Mouse (Mus musculus) liver, embryonic 14.5 days (tissue): ENCODE measurements around the gene Gm9964.

Experiments
- CTCF ChIP-seq: IDR thresholded peaks from 2 replicates; pipeline ENCODE4 v1.5.1; 2016; ENCODE audit warnings: antibody characterized with exemption, low read depth, control low read depth
- EP300 ChIP-seq: IDR thresholded peaks from 2 replicates; pipeline ENCODE4 v1.6.1; 2016; ENCODE audit warnings: antibody characterized with exemption, low read depth

DNA sequence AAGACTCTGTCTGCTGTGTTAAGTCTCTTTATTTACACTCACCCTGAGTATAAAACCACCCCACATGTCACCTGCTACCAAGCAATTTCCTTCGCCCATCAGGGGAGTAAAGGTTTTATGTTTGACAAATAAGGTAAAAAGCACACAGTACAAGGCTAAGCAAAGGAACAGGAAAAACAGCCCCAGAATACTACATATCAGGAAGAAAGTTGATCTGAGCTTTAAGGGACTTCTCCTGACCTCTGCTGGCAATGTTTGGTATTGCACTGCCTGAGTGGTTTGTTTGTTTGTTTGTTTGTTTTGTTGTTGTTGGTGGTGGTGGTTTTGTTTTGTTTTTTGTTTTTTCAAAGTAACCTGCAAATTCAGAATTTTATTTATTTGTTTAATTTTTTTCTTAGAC, 539 bp downstream of the Gm9964 start:
- peak; percentile 82 for TF ChIP-seq CTCF
- no peak for TF ChIP-seq EP300
